Mouse (Mus musculus) forebrain, embryonic 11.5 days (tissue): ENCODE data around the gene Pard6b. TPM values are rescaled to one million over a fixed set of nuclear protein-coding genes. Genes with fewer than 3 reads are reported as not detected.

Experiments
- ATAC-seq: fragments of 200-750 bp; cut with Nextera tagmentation; replicated peaks from 2 replicates; pipeline ENCODE4 v1.8.0; 2017; ENCODE audit warnings: moderate TSS enrichment; ENCODE audit not compliant: low FRiP score
- DNase-seq: peaks from one replicate; pipeline ENCODE4 v3.0.0-alpha.2; 2017; ENCODE audit warnings: low spot score
- H3K27ac ChIP-seq: fragments of 300-500 bp; sonication (generic); 2 replicates; pipeline ENCODE4 v1.5.1; 2014; ENCODE audit warnings: low read depth, low read length
- H3K27me3 ChIP-seq: fragments of 300-500 bp; sonication (generic); 2 replicates; pipeline ENCODE4 v1.6.1; 2014; ENCODE audit warnings: mild to moderate bottlenecking, low read length, mixed read lengths; ENCODE audit not compliant: control insufficient read depth, insufficient read depth
- H3K36me3 ChIP-seq: fragments of 300-500 bp; sonication (generic); 2 replicates; pipeline ENCODE4 v1.6.1; 2014; ENCODE audit warnings: mild to moderate bottlenecking, low read length, moderate library complexity, mixed read lengths; ENCODE audit not compliant: control insufficient read depth, insufficient read depth
- H3K4me1 ChIP-seq: fragments of 300-500 bp; sonication (generic); replicated peaks from 2 replicates; pipeline ENCODE4 v1.6.1; 2014; ENCODE audit warnings: low read length, mixed read lengths; ENCODE audit not compliant: control insufficient read depth, insufficient read depth
- H3K4me2 ChIP-seq: fragments of 300-500 bp; sonication (generic); 2 replicates; pipeline ENCODE4 v1.6.1; 2014; ENCODE audit warnings: low read depth, mild to moderate bottlenecking, low read length, moderate library complexity, mixed read lengths; ENCODE audit not compliant: severe bottlenecking
- H3K4me3 ChIP-seq: fragments of 300-500 bp; sonication (generic); 2 replicates; pipeline ENCODE4 v1.5.1; 2014; ENCODE audit warnings: low read depth, low read length
- H3K9ac ChIP-seq: fragments of 300-500 bp; sonication (generic); 2 replicates; pipeline ENCODE4 v1.6.1; 2014; ENCODE audit warnings: low read length
- H3K9me3 ChIP-seq: fragments of 300-500 bp; sonication (generic); 2 replicates; pipeline ENCODE4 v1.6.1; 2016; ENCODE audit warnings: low read length, mixed read lengths; ENCODE audit not compliant: control insufficient read depth
- WGBS: fragments of 180-500 bp; shearing (Covaris S2); extraction: QIAGEN DNeasy Blood & Tissue Kit; methylation state at CpG from one replicate; pipeline ENCODE4 v1.1.7; 2014; 5-methylcytosine and 5-hydroxymethylcytosine counted together
- polyA plus RNA-seq: library from polyadenylated mRNA; unstranded; fragments of >200 nt; fragmentation: Nextera tagmentation; extraction: Ambion mirVana; gene quantifications from 2 replicates; pipeline ENCODE4 v1.2.1, GENCODE M21; 2014

Gene Pard6b
- polyA plus RNA-seq, 1 experiment from 2014 or later, result 12.4 TPM

- Histone ChIP-seq H3K4me1 (0 out of 2 replicates have a peak, but pooled peaks cover 2% of the 10 kb centered on the region), H3K36me3 (no peaks in the 10 kb centered on the region; the same call in 1 of the 2 replicates), H3K27ac (no peak overlapping the region), H3K4me2 (no peak overlapping the region), H3K9ac (no peak overlapping the region), H3K4me3 (no peak overlapping the region), H3K27me3 (no peaks in the 10 kb centered on the region), H3K9me3 (no peaks in the 10 kb centered on the region)
- ATAC-seq, result no peak
- no peak for DNase-seq
- WGBS, result 87% methylated on average over 3 of the region's 3 CpGs
Measured at GRCm38 (mm10) chr2:168096487-168096886, 15.7 kb downstream of the Pard6b start.

GRCm38 (mm10) chr2:168098040-168098439, 17.2 kb downstream of the Pard6b start:
- Histone ChIP-seq H3K4me3 (no peak overlapping the region), H3K36me3 (no peaks in the 10 kb centered on the region; the same call in 1 of the 2 replicates), H3K4me2 (no peak overlapping the region), H3K4me1 (0 out of 2 replicates have a peak, but pooled peaks cover 2% of the 10 kb centered on the region), H3K27me3 (no peaks in the 10 kb centered on the region), H3K27ac (no peak overlapping the region), H3K9ac (no peak overlapping the region), H3K9me3 (no peaks in the 10 kb centered on the region)
- whole genome bisulfite sequencing, result 45% methylated on average over 6 of the region's 6 CpGs
- DNase-seq, result peak; percentile 71
- no peak for ATAC-seq

- Histone ChIP-seq H3K36me3 (no peaks in the 10 kb centered on the region; the same call in 1 of the 2 replicates), H3K9me3 (no peaks in the 10 kb centered on the region), H3K9ac (no peak overlapping the region), H3K27me3 (no peaks in the 10 kb centered on the region), H3K4me1 (no peaks in the 10 kb centered on the region), H3K27ac (no peak overlapping the region), H3K4me3 (no peak overlapping the region), H3K4me2 (no peak overlapping the region)
- ATAC-seq, result no peak
- 91% methylated on average over 13 of the region's 13 CpGs for WGBS
- DNase-seq, result no peak
Measured at GRCm38 (mm10) chr2:168100008-168100407, 19.2 kb downstream of the Pard6b start.

GRCm38 (mm10) chr2:168101805-168102204, 21.0 kb downstream of the Pard6b start:
- WGBS, result 83% methylated on average over 5 of the region's 5 CpGs
- ATAC-seq, result no peak

GRCm38 (mm10) chr2:168103341-168103740, 22.5 kb downstream of the Pard6b start:
- no peak overlapping the region for H3K9ac ChIP-seq

More at GRCm38 (mm10) chr2:168101805-168102204, 21.0 kb downstream of the Pard6b start:
- Histone ChIP-seq H3K27ac (no peak overlapping the region), H3K4me2 (no peak overlapping the region), H3K27me3 (no peaks in the 10 kb centered on the region), H3K4me1 (no peaks in the 10 kb centered on the region), H3K4me3 (no peak overlapping the region), H3K36me3 (no peaks in the 10 kb centered on the region; the same call in 1 of the 2 replicates), H3K9ac (no peak overlapping the region), H3K9me3 (no peaks in the 10 kb centered on the region)
- DNase-seq, result no peak

GRCm38 (mm10) chr2:168104375-168105144, 23.8 kb downstream of the Pard6b start:
- H3K4me2 ChIP-seq, result no peak overlapping the region
- H3K9me3 ChIP-seq, result no peaks in the 10 kb centered on the region
- no peaks in the 10 kb centered on the region for H3K4me1 ChIP-seq
- WGBS, result 84% methylated on average over 22 of the region's 22 CpGs
- H3K4me3 ChIP-seq, result no peak overlapping the region
- no peak overlapping the region for H3K27ac ChIP-seq
- ATAC-seq (no peak), DNase-seq (no peak)
- H3K9ac ChIP-seq, result no peak overlapping the region
- no peaks in the 10 kb centered on the region for H3K36me3 ChIP-seq
- H3K27me3 ChIP-seq, result no peaks in the 10 kb centered on the region

More at GRCm38 (mm10) chr2:168103341-168103740, 22.5 kb downstream of the Pard6b start:
- Histone ChIP-seq H3K27ac (no peak overlapping the region), H3K4me3 (no peak overlapping the region), H3K4me1 (no peaks in the 10 kb centered on the region), H3K9me3 (no peaks in the 10 kb centered on the region), H3K36me3 (no peaks in the 10 kb centered on the region; the same call in 1 of the 2 replicates), H3K27me3 (no peaks in the 10 kb centered on the region), H3K4me2 (no peak overlapping the region)
- no peak for ATAC-seq
- 89% methylated on average over 10 of the region's 10 CpGs for WGBS
- DNase-seq, result no peak

GRCm38 (mm10) chr2:168105271-168105670, 24.5 kb downstream of the Pard6b start:
- no peak for ATAC-seq
- no peaks in the 10 kb centered on the region for H3K36me3 ChIP-seq
- H3K9ac ChIP-seq, result no peak overlapping the region
- no peaks in the 10 kb centered on the region for H3K27me3 ChIP-seq
- DNase-seq, result no peak
- 88% methylated on average over 8 of the region's 8 CpGs for WGBS
- H3K4me3 ChIP-seq, result no peak overlapping the region
- no peaks in the 10 kb centered on the region for H3K4me1 ChIP-seq
- no peaks in the 10 kb centered on the region for H3K9me3 ChIP-seq
- H3K4me2 ChIP-seq, result no peak overlapping the region
- no peak overlapping the region for H3K27ac ChIP-seq

- Histone ChIP-seq H3K36me3 (no peaks in the 10 kb centered on the region), H3K27ac (no peak overlapping the region), H3K9ac (no peak overlapping the region), H3K4me3 (no peak overlapping the region), H3K4me1 (no peaks in the 10 kb centered on the region), H3K27me3 (no peaks in the 10 kb centered on the region), H3K4me2 (no peak overlapping the region), H3K9me3 (no peaks in the 10 kb centered on the region)
- WGBS, result 80% methylated on average over 20 of the region's 20 CpGs
- no peak for DNase-seq
- no peak for ATAC-seq
Measured at GRCm38 (mm10) chr2:168106701-168107178, 25.9 kb downstream of the Pard6b start.
